Mouse (Mus musculus) c-Kit-positive CD71-positive TER-119-negative erythroid progenitor cells, embryonic 14.5 days (primary cell): ENCODE measurements around the gene Gm9918.
"Not testable (repeated sequence)": the region's sequence is repeated elsewhere in the genome, so short reads cannot be mapped to it uniquely, and the experiment has no call there.

ENCODE experiments used
- DNase-seq: peaks from one replicate; pipeline ENCODE4 v3.0.0-alpha.2; 2013; ENCODE audit warnings: low read depth

Gene Gm9918

GRCm38 (mm10) chr15:102270274-102270960 is at the start of gene Gm9918:
Gm9918 (plus strand) TSS chr15:102270563.
- no peak for DNase-seq

GRCm38 (mm10) chr15:102222386-102222785 is 48.0 kb upstream of the Gm9918 start:
- DNase-seq: no peak

- peak; percentile 58 for DNase-seq
Observed at GRCm38 (mm10) chr15:102224186-102224991, 46.0 kb upstream of the Gm9918 start.

- DNase-seq: peak; percentile 42
Observed at GRCm38 (mm10) chr15:102224992-102225617, 45.3 kb upstream of the Gm9918 start.

- DNase-seq: not testable (repeated sequence)
Observed at GRCm38 (mm10) chr15:102225619-102226018, 44.7 kb upstream of the Gm9918 start.

GRCm38 (mm10) chr15:102230408-102231321 is 39.7 kb upstream of the Gm9918 start:
- no peak for DNase-seq

- DNase-seq: peak; percentile 34
Observed at GRCm38 (mm10) chr15:102231748-102232147, 38.6 kb upstream of the Gm9918 start, which contains the start of gene Itgb7. Itgb7 (minus strand) TSS chr15:102231944.

- no peak for DNase-seq
Observed at GRCm38 (mm10) chr15:102232764-102233163, 37.6 kb upstream of the Gm9918 start.

- no peak for DNase-seq
Observed at GRCm38 (mm10) chr15:102233896-102234295, 36.5 kb upstream of the Gm9918 start.

GRCm38 (mm10) chr15:102235371-102236027 is 34.9 kb upstream of the Gm9918 start:
- DNase-seq: no peak

GRCm38 (mm10) chr15:102238543-102239259 is 31.7 kb upstream of the Gm9918 start:
- no peak for DNase-seq

- DNase-seq: peak; percentile 39
Observed at GRCm38 (mm10) chr15:102239260-102239590, 31.1 kb upstream of the Gm9918 start.

- DNase-seq: no peak
Observed at GRCm38 (mm10) chr15:102239851-102240250, 30.5 kb upstream of the Gm9918 start.

GRCm38 (mm10) chr15:102240607-102241006 is 29.8 kb upstream of the Gm9918 start:
- DNase-seq: no peak

GRCm38 (mm10) chr15:102242404-102243228 is 27.7 kb upstream of the Gm9918 start:
- DNase-seq: no peak

- no peak for DNase-seq
Observed at GRCm38 (mm10) chr15:102243229-102244190, 26.9 kb upstream of the Gm9918 start.

- no peak for DNase-seq
Observed at GRCm38 (mm10) chr15:102244306-102245191, 25.8 kb upstream of the Gm9918 start.
